Mouse (Mus musculus) kidney, postnatal 14 days (tissue): ENCODE measurements around the gene D7Ertd443e.

ENCODE experiments used
- DNase-seq: peaks from one replicate; pipeline ENCODE4 v3.0.0; 2022; ENCODE audit warnings: mixed read lengths

D7Ertd443e gene

GRCm38 (mm10) chr7:134385561-134385960, at the start of gene D7Ertd443e:
D7Ertd443e (minus strand) TSS chr7:134385661.
- no peak for DNase-seq

- DNase-seq = no peak
Measured at GRCm38 (mm10) chr7:134431681-134432080, 46.2 kb upstream of the D7Ertd443e start.

- DNase-seq = peak; percentile 19
Measured at GRCm38 (mm10) chr7:134428676-134429075, 43.2 kb upstream of the D7Ertd443e start.

DNA sequence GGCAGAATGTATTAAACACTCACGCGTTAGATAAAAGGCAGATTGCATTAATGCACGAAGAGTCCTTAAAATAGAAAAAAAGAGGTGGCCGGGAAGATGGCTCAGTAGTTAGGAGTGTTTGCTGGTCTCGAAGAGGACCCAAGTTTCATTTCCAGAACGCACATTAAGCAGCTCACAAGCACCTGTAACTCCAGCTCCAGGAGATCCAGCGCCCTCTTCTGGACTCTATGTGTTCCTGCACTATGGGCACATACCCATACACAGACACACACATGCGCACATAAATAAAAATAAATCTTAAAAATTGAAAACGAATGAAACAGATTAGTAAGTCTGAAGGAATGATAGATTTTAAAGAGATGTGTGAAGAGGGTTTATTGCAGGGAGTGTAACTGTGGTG, 29.6 kb upstream of the D7Ertd443e start:
- DNase-seq = no peak

DNA sequence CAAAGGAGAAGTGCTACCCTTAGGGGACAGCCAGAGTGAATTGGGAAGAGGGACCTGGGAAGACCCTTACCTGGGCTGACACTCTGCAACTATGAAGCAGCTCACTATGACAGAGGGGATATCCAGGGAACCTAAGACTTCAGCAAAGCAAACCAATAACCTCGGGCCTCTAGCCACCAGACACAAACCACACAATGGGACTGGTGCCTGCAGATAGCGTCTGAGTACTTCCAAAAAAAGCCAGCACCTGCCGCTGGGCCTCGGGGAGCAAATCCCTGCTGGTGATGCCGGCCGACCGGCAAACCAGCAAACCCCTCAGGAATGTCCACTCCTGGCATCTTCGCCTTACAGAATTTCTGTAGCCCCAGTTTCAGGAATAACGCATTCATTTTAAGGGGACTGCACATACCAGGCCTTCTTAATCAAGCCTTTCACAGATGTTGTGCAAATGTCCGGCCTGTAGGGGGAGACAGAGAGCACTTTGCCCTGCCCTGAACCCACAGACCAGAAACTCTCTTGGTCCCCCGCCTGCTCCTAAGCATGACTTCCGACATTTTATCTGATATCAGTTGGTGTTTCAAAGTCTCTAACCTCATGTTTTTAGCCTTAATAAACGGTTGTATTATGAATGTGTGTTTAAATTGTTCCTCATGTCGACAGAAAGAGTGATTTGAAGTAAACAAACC, 28.7 kb upstream of the D7Ertd443e start:
- peak; percentile 25 for DNase-seq

GRCm38 (mm10) chr7:134408641-134409040, 23.2 kb upstream of the D7Ertd443e start:
- peak; percentile 44 for DNase-seq

GRCm38 (mm10) chr7:134400746-134401145, 15.3 kb upstream of the D7Ertd443e start:
- DNase-seq = peak; percentile 12

DNA sequence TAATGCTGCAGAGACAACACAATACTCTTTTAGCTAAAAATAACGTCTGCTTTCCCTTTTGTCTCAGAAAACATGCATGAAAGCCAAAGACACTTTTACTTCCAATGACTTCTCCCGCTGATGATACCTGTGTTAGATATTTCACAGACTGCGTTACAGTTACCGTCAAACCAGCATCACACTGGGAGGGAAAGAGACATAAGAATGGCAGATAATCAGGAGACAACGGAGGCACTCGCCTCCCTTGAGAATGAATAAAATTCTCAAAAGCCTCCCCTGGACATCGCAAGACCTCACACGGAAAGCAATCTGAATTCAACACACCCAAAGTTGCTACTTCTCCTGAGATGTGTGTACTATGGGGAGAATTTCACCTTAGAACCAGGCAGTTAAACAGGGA, 11.3 kb upstream of the D7Ertd443e start:
- no peak for DNase-seq

- no peak for DNase-seq
Measured at GRCm38 (mm10) chr7:134382791-134383190, 2.7 kb downstream of the D7Ertd443e start.

GRCm38 (mm10) chr7:134381407-134381861, 4.0 kb downstream of the D7Ertd443e start:
- peak; percentile 79 for DNase-seq

DNA sequence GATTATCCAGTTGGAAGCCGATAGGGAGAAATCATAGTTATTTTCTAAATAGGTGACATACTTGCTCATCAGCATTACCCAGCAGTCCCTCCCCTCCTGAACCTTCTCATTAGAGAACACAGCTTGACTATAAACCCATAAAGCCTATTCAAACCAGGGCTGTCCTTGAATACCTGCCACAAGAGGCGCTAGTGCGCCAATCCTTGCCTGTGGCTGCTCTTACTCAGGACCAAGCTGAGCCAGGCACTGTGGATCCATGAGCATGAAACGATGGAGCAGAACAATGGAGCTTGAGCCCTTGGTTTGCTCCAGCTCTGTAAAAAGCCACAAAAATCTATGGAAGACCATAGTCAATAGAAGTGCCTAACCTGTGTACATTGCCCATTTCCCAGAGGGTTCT, 7.2 kb downstream of the D7Ertd443e start:
- DNase-seq = peak; percentile 65

DNA sequence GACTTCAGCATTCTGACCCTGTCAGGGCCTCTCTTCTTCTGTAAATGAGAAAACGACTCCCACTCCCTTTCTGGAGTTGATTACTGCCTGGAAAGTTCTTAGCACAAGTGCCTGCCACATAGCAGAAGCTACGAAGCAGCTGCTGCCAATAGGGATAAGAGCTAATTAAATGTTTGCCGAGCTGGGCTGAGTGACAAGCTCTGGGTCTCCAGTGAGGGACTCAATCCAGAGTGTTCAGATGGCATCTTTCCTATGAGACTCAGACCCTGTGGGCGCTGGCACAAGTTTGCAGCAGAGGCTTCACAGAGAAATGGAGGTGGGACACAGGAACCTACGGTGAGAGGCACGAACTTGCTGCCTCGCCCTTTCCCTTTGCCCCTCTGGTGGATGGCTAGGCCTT, 8.7 kb downstream of the D7Ertd443e start:
- DNase-seq = no peak

DNA sequence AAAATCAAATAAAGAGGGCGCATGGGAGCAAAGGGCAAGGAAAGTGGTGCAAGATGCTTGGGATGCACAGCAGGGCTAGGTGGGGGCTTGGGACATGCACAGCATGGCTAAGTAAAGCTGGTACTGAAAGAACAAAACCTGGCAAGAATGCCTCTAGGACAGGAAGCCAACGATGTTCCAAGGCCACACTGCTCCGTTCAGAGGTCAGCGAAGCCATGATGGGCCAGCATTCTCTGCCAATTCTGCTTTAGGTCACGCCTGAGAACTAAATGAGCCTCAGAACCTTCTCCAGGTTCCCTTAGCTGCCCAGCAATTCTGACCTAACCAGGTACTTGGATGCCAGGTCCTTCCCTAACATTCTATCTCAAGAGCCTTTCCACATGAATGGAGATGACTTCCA, 13.2 kb downstream of the D7Ertd443e start:
- peak; percentile 4 for DNase-seq

DNA sequence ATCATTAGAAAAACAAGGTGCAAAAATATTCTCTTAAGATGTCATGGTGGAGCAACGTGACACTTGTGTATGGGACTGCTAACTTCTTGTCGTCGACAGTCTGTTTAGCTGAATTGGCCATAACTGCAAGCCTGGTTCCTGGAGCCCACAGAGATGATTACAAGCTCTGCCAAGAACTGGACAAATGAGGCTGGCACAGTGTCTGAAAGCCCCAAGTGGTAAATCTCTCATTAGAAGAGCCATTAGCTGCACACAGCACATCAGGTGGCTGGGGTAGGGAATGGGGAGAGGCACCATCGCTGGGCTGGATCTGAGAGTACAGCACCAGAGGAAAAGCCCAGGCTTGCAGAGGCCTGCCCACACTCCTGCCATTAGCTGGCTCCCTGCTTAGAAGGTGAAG, 16.2 kb downstream of the D7Ertd443e start:
- no peak for DNase-seq

- DNase-seq = no peak
Measured at GRCm38 (mm10) chr7:134362257-134362870, 23.1 kb downstream of the D7Ertd443e start.

DNA sequence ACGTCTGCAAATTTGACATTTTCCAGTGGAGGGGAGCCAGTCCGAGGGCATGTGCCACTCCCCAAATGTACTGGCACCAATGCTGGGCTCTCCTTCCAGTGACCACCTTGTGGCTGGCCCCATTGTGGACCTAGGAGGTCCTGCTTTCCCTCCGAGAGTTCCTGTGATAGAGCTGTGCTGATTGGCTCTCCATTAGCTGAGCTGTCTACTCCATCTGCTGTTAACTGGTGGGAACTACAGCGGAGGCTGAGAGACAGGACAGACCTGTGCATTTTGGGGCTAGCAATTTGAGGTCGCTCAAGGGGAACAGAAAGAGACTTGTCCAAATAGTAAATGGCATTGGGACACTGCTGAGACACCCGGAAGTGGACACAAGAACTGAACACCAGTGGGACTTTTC, 36.6 kb downstream of the D7Ertd443e start:
- DNase-seq = peak; percentile 76

- DNase-seq = no peak
Measured at GRCm38 (mm10) chr7:134342202-134342601, 43.3 kb downstream of the D7Ertd443e start.

DNA sequence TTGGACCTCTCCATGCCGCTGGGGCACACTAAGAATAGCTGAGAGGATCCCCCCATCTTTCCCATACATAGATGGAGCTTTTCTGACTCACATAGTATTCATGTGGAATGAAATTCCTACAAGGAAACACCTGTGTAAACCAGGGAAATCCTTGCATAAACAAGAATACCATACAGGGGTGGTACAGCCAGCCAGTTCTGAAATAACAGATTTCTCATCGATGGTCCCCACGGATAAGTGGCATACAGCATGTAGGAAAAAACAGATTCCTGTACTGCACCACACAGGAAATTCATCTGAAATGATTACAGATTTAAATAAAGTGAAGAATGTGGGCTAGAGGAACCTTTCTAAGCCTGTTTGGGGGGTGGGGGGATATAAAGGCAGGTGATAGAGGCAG, 49.5 kb downstream of the D7Ertd443e start:
- no peak for DNase-seq

GRCm38 (mm10) chr7:134320979-134321378, 64.5 kb downstream of the D7Ertd443e start:
- DNase-seq = peak; percentile 10

DNA sequence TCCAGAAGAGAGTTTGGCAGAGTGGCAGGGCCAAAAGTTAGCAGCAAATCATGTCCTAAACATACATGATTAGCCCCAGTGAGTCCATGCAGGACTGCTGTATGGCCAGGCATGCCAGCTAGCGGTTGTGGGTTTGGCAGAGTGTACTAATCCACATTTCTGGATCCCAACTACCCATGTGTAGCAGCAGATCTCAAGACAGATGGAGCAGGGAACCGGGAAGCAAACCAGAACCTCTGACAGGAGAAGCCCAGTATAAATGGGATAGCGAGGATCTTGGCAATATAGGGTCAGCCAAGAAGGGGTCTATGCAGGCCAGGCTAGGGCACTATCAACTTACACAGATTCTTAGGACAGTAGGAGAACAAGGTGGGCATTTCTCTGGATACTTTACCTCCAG, 83.4 kb downstream of the D7Ertd443e start:
- DNase-seq = no peak

DNA sequence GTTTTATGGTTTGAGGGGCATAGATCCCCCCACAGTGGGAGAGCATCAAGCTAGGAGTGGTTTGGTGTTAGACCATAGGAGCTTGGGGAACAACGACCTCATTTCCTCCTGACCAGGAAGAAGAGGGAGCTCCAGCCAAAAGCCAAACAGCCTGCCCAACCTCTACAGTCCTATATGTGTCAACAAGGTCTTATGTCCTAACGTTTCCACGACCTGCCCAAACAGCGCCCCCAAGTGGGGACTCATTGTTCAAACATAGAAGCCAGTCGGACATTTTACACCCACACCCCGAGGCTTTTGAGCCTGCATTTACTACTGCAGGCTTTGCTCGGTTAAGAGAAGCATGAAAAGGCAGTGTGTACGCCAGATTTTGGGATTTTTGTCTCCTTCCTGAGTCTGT, 84.2 kb downstream of the D7Ertd443e start:
- DNase-seq = no peak

- DNase-seq = peak; percentile 67
Measured at GRCm38 (mm10) chr7:134292750-134293149, 92.7 kb downstream of the D7Ertd443e start.

GRCm38 (mm10) chr7:134289611-134290301, 95.7 kb downstream of the D7Ertd443e start:
- peak; percentile 31 for DNase-seq

GRCm38 (mm10) chr7:134289126-134289525, 96.3 kb downstream of the D7Ertd443e start:
- no peak for DNase-seq
